Mouse (Mus musculus): ENCODE data around the gene Vps13a.

The Vps13a gene

GRCm38 (mm10) chr19:16767407-16767806 lies 13.3 kb downstream of the Vps13a start:
- DNase-seq (ENCODE audit: extremely low read depth, low read depth), result peak; percentile 52

- peak; percentile 61 for DNase-seq (ENCODE audit: extremely low read depth, low read depth)
These were observed 23.3 kb downstream of the Vps13a start for GRCm38 (mm10) chr19:16757439-16757838.

- DNase-seq (ENCODE audit: extremely low read depth, low read depth), result no peak
These were observed 24.9 kb downstream of the Vps13a start for GRCm38 (mm10) chr19:16755854-16756253.

- no peak for DNase-seq (ENCODE audit: extremely low read depth, low read depth)
These were observed 25.5 kb downstream of the Vps13a start for GRCm38 (mm10) chr19:16755226-16755625.

GRCm38 (mm10) chr19:16753151-16753550 lies 27.6 kb downstream of the Vps13a start:
- peak; percentile 54 for DNase-seq (ENCODE audit: extremely low read depth, low read depth)

- no peak for DNase-seq (ENCODE audit: extremely low read depth, low read depth)
These were observed 43.9 kb downstream of the Vps13a start for GRCm38 (mm10) chr19:16736854-16737253.

- no peak for DNase-seq (ENCODE audit: extremely low read depth, low read depth)
These were observed 52.0 kb downstream of the Vps13a start for GRCm38 (mm10) chr19:16728729-16729128.

GRCm38 (mm10) chr19:16715249-16715648 lies 65.5 kb downstream of the Vps13a start:
- DNase-seq (ENCODE audit: extremely low read depth, low read depth), result peak; percentile 26

GRCm38 (mm10) chr19:16701790-16702189 lies 78.9 kb downstream of the Vps13a start:
- DNase-seq (ENCODE audit: extremely low read depth, low read depth), result peak; percentile 24

GRCm38 (mm10) chr19:16684922-16685321 lies 95.8 kb downstream of the Vps13a start:
- no peak for DNase-seq (ENCODE audit: extremely low read depth, low read depth)

GRCm38 (mm10) chr19:16684210-16684609 lies 96.5 kb downstream of the Vps13a start:
- no peak for DNase-seq (ENCODE audit: extremely low read depth, low read depth)

GRCm38 (mm10) chr19:16625610-16626395 lies 154.9 kb downstream of the Vps13a start:
- DNase-seq (ENCODE audit: extremely low read depth, low read depth), result peak; percentile 77

- peak; percentile 11 for DNase-seq (ENCODE audit: extremely low read depth, low read depth)
These were observed 155.7 kb downstream of the Vps13a start for GRCm38 (mm10) chr19:16624994-16625393.

GRCm38 (mm10) chr19:16623154-16623553 lies 157.6 kb downstream of the Vps13a start:
- DNase-seq (ENCODE audit: extremely low read depth, low read depth), result peak; percentile 26

- no peak for DNase-seq (ENCODE audit: extremely low read depth, low read depth)
These were observed 173.1 kb downstream of the Vps13a start for GRCm38 (mm10) chr19:16607634-16608033.

- DNase-seq (ENCODE audit: extremely low read depth, low read depth), result no peak
These were observed 178.7 kb downstream of the Vps13a start for GRCm38 (mm10) chr19:16602026-16602425.

- DNase-seq (ENCODE audit: extremely low read depth, low read depth), result peak; percentile 27
These were observed 181.3 kb downstream of the Vps13a start for GRCm38 (mm10) chr19:16599298-16599970.

- no peak for DNase-seq (ENCODE audit: extremely low read depth, low read depth)
These were observed 182.0 kb downstream of the Vps13a start for GRCm38 (mm10) chr19:16598653-16599297.

GRCm38 (mm10) chr19:16597216-16597615 lies 183.5 kb downstream of the Vps13a start:
- DNase-seq (ENCODE audit: extremely low read depth, low read depth), result no peak

GRCm38 (mm10) chr19:16593975-16594317 lies 186.8 kb downstream of the Vps13a start:
- DNase-seq (ENCODE audit: extremely low read depth, low read depth), result no peak

GRCm38 (mm10) chr19:16593256-16593974 lies 187.3 kb downstream of the Vps13a start:
- no peak for DNase-seq (ENCODE audit: extremely low read depth, low read depth)

- DNase-seq (ENCODE audit: extremely low read depth, low read depth), result peak; percentile 15
These were observed 195.4 kb downstream of the Vps13a start for GRCm38 (mm10) chr19:16585379-16585778.

All from MEL-GATA-1-ER (cell line).